8 mouse cellular contexts compared by ENCODE assay signal in the genomic region with DNA sequence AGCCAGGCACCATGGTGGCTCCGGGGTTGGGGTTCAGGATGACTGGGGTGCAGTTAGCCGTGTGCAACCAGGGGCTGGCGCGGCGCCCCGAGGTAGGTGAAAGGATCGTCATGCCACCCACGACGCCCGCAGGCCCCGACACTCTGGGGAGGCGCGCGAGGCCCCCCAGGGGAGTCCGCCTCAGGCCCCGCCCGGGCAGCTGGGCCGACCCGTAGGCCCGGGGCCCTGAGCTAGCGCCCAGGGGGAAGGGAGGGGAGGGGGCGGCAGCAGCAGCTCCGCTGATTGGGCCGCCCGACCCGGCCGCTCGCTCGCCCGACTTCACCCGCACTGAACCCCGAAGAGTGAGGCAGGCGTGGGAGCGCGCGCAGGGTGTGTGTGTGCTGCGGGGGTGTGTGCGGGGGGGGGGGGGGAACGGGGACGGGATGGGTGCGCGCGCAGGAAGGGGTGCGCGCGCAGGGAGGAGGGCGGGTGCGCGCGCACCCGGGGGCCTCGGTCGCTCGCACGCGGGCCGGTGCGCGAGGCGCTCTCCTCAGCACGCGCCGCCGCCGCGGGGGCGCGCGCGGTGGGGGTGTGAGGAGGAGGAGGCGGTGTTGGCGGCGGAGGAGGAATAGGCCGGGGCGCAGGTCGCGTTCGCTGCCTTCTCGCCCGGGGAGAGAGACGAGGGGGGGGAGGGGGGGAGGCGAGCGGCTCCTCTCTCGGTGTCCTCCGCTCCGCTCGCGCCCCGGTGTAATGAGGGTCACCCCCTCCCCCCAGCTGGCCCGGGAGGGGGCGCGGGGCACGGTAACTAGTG. TPM values are rescaled to one million over a fixed set of nuclear protein-coding genes. Genes with fewer than 3 reads are reported as not detected.
A peak's percentile ranks its signal among the peaks of the same experiment; 100 is the strongest.
DNase-seq lines count a peak whose midpoint lies in the region; ATAC-seq lines count a peak whose summit lies in the region.

No protein-coding gene starts in this region.

- H3K4me3 ChIP-seq in hindbrain, embryonic 14.5 days (replicated peaks; ENCODE audit: low read length): peak overlapping the region; percentile 83

- peaks cover 23% of the 10 kb centered on the region for H3K36me3 ChIP-seq in hindbrain, embryonic 14.5 days (replicated peaks; ENCODE audit: control insufficient read depth, insufficient read depth)

- H3K27ac ChIP-seq in hindbrain, embryonic 14.5 days: peak overlapping the region; percentile 98

- H3K9me3 ChIP-seq in hindbrain, embryonic 14.5 days (ENCODE audit: control insufficient read depth, low read length): no peaks in the 10 kb centered on the region

- whole genome bisulfite sequencing in hindbrain, embryonic 14.5 days: under 1% methylated on average over 40 of the region's 93 CpGs

- DNase-seq in T-cell, adult 2 months (ENCODE audit: low spot score): peak; percentile 86
- peak; percentile 90 to 95 for DNase-seq in cerebellum, postnatal 25 days
- DNase-seq in frontal cortex, postnatal 25 days (ENCODE audit: low spot score in 2 of 2): peak; percentile 64 to 66
- peak; percentile 95 for DNase-seq in hindbrain, embryonic 14.5 days (ENCODE audit: low spot score)
- DNase-seq in layer of hippocampus, postnatal 36 days: peak; percentile 77 to 82
- DNase-seq in lung, postnatal 25 days (ENCODE audit: low spot score): peak; percentile 87
- DNase-seq in retina, postnatal 7 days (ENCODE audit: low read depth, low spot score): peak; percentile 84
- peak; percentile 75 to 78 for DNase-seq in urinary bladder, adult 18-20 months (ENCODE audit: low spot score in 2 of 2)

- no peaks in the 10 kb centered on the region for H3K27me3 ChIP-seq in hindbrain, embryonic 14.5 days (ENCODE audit: control insufficient read depth, insufficient read depth, low read length)

- H3K9ac ChIP-seq in hindbrain, embryonic 14.5 days: peak overlapping the region; percentile 87

- H3K4me1 ChIP-seq in hindbrain, embryonic 14.5 days (replicated peaks; ENCODE audit: control insufficient read depth, insufficient read depth, low read length): peaks cover 45% of the 10 kb centered on the region

- H3K4me2 ChIP-seq in hindbrain, embryonic 14.5 days (replicated peaks): peak overlapping the region; percentile 89

- ATAC-seq in hindbrain, embryonic 14.5 days (ENCODE audit: low FRiP score): peak; percentile 81

RNA-seq across cellular contexts. Expression of gene Nsd1, which starts 1.8 kb away (rescaled TPM):
- polyA plus RNA-seq in hindbrain, embryonic 14.5 days (2014; fragmentation: Nextera tagmentation; extraction: Ambion mirVana): 53.9 and 70.7 TPM in 2 replicates
- 100 to 1,000 TPM; 124 to 131 TPM for total RNA-seq in layer of hippocampus, postnatal 36 days (2021)

RNA-seq across cellular contexts. Expression of gene Fgfr4, which starts 59.0 kb away (rescaled TPM):
- polyA plus RNA-seq in hindbrain, embryonic 14.5 days (2014; fragmentation: Nextera tagmentation; extraction: Ambion mirVana): 0.92 and 1.7 TPM in 2 replicates
- total RNA-seq in layer of hippocampus, postnatal 36 days (2021): under 1 TPM; 0.20 to 0.43 TPM

Comparison
In these comparisons a context has a peak if more than half of its experiments do, and no peak if none do; other contexts are left out.
1. Peak in every context shown above with its lines: DNase-seq, ATAC-seq, H3K4me3 ChIP-seq and H3K27ac ChIP-seq.